Mouse (Mus musculus) right cerebral cortex, postnatal 14 days (tissue): ENCODE data around the gene Tob1.

ENCODE experiments used
- DNase-seq: peaks from one replicate; pipeline ENCODE4 v3.0.0; 2022

Gene Tob1

DNA sequence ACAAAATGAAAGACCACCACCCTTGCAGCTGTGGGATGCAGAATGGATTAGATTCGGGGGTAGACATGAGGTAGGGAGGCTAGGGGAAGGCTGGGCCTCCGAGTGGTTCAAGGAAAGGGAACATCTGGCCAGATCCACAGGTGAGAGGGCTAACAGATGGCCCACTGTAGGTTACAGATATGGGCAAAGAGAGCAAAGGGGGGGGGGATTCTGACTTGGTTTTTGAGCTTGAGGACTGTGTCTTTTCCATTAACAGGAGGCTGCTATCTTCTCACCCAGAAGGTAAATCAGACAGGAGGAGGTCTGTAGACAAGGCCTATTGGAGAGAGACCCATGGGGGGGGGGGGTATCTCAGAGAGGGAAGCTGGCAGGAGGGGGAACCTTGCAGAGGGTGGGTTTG, 11.5 kb upstream of the Tob1 start:
- no peak for DNase-seq

DNA sequence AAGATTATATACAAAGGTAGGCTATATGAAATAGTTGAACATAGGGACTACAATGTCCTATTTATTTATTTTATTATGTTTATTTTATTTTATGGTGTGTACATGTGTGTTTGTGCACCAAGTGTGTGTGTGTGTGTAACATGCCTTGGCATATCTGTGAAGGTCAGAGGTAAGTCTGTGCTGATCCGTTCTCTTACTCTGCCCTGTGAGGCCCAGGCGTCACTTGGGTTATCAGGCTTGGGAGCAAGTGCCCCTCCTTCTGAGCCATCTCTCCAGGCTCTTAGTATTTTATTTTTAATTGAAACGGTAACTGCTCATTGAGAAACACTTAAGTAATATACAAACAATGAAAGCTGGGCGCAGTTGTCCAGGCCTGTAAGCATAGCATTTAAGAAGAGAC, 10.8 kb upstream of the Tob1 start:
- no peak for DNase-seq

DNA sequence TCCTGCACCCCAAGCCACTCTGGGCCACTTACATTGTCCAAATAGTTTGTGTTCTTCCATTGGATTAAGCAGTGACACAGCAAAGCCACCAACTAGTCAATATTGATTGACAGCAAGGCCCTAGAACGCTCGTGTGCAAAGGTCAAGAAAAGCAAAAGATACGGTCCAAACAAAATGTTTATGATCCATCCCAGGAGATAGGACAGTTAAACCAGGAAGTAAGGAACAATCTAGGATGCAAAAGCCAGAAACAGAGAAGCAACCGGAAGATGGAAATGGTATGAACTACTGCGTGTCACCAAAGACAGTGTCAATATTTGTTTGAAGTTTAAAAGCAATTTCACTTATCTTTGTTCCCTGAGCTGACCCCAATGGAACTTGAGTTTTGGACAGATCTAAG, 9.1 kb upstream of the Tob1 start:
- no peak for DNase-seq

DNA sequence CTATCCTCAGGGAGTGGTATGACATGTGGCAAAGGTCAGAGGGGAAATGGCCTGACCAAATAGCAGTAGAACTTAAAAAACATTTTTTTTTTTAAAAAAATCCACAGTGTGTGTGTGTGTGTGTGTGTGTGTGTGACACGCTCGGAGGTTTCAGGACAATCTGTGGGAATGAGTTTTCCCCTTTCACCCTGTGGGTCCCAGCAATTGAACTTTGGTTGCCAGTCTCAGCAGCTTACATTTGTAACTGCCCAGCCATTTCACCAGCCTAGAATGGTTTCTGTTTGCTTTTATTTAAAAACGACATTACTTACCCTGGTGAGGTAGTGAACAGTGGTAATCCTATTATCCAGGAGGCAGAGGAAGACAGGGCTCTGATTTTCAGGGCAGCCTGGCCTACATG, 8.2 kb upstream of the Tob1 start:
- no peak for DNase-seq

DNA sequence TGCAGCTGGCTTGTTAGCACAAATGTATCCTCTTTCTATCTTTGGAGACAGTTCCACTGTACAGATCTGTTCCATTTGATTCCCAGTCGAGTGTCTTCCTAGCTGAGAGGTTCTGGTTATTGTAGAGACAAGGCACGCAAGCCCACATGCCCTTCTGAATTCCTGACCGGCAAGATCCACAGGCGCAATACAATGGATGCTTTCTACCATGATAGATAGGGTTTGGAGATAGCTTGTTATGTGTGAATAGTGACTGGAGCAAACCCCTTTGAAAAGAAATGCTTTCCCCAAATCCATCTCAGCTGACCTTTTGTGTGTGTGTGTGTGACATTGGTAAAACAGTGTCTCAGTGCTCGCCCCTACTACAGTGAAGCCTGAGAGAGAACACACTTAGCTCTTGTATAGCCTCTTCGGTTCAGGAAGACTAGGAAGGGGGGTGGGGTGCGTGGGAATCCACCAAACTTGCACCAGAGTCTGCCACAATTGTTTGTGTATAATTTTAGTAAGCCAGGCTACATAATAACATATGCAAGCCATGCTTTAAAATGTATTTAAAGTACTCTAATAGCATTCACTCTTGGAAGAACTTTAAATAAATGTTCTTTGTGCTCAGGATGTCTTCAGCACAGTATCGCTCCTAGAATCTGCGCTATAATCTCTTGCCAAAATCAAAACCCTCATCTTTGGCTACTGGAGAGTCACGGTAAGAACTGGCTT, 4.7 kb upstream of the Tob1 start:
- DNase-seq = no peak

DNA sequence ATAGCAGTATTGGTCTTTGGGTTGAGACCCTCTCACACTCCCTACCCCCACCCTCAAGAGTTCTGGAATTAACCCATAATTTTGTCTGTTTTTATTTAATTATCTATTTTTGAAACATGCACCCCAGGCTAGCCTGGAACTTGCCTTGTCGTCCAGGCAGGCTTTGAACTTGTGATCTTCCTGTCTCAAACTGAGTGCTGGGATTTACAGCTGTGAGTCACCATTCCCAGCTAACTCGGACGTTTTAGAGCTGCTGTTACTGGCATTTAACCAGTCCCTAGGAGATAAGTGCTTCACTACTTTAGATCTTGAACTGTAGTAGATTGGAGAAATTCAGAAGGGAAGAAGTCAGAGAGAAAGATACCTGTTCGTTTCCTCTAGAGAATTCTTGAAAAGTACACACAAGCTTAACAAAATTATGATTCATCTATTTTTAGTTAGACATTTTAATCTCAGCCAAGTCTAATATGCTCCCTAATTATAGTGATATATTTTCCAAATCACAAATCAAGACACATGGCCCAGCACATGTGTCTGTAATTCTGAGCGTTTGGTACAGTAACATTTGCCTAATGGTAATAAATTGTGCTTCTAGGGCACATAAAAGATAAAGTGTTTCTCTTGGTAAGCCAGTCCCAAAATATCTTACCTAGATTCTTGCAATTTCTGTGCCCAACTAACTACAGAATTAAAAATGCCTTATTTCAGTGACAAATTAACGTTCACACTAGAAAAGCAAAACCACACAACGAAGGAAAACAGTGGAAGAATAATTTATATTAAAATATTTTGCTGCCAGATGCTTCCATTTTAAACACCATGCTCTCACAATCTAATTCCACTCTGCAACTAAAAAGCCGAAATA, 2.2 kb upstream of the Tob1 start:
- no peak for DNase-seq

DNA sequence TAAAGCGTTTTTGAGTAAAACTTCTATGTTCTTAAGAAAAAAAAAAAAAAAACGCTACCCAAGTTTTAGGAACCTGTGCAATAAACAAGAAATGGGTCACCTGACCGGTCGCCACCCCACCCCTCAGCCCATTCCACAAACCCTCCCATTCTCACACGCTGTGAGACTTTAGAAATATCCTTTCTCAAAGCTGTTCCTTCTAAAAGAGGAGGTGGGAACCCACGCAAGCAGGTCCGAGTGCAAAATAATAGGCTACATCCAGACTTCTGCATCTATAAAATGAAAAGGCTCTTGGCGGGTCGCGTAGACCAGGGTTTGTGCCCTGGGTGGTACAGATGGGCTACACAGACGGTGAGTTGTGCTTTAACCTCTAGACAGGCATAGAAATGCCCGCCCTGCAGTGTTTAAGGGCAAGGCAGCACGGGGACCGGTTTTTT, 1.5 kb upstream of the Tob1 start:
- DNase-seq = peak; percentile 25

DNA sequence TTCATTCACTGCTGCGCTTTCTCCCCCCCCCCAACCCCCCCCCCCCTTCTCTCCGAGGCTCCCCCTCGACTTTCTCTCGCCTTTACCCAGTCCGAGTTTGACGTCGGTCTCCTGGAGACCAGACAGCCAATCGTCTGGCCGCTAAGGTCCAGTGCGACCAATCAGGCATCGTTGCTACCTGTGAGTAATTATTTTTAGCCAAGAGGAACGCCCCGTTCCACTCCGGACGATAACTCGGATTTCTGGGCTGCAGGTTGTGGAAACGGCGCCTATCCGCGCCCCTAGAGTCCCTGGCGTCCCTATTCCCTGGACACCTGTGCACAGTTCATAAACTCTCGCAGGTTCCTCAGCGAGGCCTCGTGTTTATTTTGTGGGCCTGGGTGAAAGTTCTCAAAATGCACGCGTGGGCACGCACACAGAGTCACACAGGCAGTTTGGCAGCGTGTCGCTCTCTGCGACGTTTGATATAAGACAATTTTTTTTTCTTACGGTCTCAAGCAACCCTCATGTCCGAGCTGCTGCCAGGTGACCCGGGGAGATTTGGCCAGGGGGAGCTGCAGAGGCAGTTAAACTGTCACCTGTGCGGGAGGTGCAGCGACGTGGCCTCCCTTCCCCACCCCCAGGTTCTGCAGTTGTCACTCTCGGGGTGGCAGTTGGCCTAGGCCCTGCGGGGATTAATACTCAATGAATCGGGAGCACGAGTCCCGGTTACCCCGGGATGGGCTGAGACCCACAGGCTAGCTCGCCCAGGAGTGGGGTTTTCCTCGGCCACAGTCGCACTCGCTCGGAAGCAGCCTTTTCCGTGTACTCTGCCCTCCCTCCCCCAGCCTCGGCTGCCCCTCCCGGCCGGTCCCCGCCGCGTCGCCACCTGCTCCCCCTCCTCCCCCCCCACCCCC, 815 bp upstream of the Tob1 start:
- DNase-seq = peak; percentile 80

DNA sequence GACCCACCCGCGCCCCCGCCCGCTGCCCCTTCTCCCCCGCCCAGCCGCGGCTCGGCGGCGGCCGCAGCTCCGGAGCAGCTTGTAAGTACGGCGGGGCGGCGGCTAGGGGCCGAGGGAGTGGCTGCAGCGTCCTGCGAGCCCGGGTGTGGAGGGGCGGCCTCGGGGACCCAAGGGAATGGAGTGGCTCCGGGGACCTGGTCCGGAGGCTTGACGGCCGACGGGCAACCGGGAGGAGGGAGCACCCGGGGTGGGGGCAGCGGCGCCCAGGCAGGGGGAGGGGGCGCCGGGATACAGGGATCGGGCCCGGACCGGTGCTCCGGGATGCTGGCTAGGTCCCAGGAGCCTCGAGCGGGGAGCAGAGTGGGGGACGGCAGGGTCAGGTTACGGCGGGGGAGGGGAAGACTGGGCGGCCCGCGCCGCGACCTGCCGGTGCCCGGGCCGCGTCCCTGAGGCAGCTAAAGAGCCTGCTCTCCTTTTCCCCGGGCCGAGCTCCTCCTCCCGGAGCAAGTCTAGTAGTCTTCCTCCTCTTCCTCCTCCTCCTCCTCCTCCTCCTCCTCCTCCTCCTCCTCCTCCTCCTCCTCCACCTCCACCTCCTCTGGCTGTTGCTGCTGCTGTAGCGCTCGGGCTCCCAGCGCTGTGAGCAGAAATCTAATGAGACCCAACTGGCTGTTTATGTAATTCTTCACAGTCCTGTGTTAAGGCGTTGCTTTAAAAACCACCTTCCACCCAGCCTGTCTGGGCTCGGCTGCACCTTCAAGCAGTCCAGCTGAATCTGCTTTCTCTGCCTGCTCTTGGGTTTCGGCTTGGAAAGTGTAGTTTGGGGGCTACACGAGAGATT, 616 bp downstream of the Tob1 start:
- peak; percentile 64 for DNase-seq

DNA sequence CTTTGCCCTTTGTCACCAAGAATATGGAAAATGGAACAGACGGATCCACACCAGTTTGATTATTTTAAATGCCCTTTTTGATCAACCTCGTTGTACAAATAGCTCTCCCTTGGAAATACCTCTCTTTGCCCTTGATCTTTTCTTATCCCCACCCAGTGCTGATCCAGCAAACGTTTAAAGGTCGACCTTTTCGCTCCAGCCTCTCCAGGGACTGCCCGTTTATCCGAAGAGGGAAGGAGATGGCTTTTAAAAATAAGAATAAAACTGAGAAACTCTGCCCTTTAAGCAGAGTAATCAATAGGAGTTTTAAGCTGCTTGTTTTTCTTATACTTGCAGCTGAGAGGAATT, 1.2 kb downstream of the Tob1 start:
- DNase-seq = no peak

DNA sequence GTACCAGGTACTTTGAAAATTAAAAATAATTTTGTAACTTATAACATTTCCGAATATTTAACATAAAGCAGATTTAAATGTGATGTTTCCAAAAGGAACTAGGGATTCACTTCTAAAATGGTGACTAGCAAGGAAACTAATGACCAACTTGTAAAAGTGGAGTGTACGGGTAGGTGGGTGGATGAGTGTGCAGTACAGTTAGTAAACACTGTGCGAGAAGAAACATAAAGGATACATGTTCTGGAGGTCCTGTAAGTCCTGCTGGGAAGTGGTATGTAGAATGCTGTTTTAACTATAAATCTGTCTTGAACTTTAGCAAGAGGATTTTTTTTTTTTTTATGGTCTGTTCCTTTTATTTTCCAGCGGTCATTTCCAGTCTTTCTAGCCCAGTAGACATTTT, 1.7 kb downstream of the Tob1 start:
- DNase-seq = no peak

DNA sequence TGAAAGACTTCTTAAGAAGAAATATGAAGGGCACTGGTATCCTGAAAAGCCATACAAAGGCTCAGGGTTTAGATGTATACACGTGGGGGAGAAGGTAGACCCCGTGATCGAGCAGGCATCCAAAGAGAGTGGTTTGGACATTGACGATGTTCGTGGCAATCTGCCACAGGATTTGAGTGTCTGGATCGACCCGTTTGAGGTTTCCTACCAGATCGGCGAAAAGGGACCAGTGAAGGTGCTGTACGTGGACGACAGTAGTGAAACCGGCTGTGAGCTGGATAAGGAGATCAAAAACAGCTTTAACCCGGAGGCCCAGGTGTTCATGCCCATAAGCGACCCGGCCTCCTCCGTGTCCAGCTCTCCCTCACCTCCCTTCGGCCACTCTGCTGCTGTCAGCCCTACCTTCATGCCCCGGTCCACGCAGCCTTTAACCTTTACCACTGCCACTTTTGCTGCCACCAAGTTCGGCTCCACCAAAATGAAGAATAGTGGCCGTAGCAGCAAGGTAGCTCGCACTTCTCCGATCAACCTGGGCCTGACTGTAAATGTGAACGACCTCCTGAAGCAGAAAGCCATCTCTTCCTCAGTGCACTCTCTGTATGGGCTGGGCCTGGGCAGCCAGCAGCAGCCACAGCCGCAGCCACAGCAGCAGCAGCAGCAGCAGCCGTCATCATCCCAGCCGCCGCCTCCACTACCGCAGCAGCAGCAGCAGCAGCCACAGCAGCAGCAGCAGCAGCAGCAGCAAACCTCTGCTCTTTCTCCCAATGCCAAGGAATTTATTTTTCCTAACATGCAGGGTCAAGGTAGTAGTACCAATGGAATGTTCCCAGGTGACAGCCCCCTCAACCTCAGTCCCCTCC, 2.7 kb downstream of the Tob1 start:
- no peak for DNase-seq

DNA sequence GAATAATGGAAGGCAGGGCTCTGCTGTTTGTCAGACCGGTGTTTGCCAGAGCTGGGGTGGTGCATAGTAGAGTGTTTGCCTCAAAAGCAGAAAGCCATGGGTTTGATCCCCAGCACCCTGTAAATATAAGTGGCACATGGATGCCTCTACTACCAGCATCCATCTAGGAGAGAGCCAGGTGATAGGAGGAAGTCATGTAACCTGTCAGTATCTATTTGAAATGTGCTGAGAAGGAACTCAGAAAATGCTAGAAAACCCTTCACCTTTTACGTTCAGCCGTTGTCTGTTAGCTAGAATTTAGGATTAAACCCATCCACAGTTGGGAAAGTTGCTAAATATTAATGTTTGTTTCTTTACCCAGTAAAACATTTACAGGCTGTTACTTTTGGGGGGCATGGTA, 4.3 kb downstream of the Tob1 start:
- DNase-seq = no peak

DNA sequence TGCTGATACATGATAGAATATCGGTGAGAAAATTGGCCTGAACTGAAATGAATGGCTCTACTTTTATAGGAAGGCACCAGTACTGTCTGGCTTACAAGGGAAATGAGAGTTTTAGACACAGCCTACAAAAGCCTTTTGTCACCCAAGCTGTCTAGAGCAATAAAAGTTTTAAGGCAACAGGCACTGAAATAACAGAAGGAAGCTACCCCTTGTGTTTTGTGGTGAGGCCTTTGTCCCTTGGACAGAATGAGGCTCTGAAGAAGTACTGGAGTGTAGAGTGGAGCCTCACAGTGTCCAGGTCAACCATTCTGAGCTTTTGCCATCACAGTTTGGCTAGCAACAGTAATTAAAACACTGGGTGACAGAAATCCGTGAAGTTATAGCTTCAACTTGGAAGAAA, 5.0 kb downstream of the Tob1 start:
- no peak for DNase-seq

DNA sequence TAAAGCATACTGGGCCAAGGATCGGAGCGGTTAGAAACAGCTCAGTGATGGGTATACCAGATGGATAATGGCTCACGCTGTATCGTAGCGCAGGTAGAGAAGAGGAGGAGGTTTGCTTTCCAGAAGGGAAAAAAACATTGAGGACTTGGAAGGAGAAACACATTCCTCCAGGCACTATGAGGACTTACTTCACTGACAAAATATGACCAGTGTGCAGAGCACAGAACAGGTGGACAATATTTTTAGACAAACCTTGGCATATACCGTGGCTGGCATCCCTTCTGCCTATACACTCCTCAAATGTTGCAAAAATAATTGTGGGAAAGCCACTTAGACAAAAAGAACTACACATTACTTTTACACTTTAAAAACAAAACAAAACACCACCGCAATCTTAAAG, 10.0 kb downstream of the Tob1 start:
- DNase-seq = no peak

DNA sequence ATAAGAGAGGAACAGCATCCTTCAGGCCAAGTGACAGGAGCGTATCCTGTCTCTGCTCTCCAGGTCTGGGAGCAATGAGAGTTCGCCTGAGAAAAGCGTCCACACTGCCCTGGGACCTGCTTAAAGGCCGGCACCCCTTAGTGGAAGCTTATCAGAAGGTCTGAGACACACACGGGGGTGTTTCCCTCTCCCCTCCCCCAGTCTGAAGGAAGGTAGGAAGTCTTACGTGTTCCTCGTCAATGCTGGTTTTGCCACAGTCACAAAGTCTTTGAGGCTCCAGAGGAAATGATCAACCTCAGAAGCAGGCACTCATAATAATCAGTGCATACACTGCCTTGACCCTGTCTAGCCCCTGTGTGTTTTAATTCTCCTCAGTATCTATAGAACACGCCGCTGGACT, 12.3 kb downstream of the Tob1 start:
- no peak for DNase-seq

DNA sequence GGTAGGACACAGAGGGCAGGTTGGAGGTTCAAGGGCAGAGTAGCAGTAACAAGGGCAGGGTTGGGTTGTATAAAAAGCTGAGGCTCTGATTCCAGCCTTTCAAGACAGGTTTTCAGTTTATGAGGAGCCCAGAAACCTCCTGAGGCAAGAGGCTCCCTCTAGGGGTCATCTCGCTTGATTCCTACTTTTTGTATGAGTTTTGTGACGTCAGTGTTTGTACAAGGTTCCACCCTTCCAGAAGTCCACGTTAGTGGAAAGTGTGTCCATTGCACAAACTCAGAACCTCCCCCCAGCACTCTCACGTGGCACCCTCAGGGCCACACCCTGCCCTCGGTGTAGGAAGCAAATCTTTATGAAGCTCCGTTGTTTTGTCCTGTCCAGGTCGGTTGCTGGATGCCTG, 14.7 kb downstream of the Tob1 start:
- no peak for DNase-seq

DNA sequence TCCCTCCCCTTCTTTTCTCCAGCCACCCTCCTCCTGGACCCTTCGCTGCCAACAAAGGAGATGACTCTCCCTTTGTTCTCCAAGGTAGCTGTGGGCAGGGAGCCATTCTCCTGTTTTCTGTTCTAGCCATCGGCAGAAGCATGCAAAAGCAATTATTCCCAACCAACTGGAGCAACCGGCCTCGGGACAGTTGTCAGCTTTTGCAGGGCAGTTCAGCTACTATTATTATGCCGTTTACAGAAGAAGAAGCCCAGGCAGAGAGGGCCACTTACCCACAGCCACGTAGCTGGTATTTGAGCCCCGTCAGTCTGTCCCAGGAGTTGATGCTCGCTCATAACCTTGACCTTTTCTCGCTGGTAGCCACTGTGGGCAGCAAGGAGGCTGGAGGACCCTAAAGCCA, 17.2 kb downstream of the Tob1 start:
- no peak for DNase-seq

DNA sequence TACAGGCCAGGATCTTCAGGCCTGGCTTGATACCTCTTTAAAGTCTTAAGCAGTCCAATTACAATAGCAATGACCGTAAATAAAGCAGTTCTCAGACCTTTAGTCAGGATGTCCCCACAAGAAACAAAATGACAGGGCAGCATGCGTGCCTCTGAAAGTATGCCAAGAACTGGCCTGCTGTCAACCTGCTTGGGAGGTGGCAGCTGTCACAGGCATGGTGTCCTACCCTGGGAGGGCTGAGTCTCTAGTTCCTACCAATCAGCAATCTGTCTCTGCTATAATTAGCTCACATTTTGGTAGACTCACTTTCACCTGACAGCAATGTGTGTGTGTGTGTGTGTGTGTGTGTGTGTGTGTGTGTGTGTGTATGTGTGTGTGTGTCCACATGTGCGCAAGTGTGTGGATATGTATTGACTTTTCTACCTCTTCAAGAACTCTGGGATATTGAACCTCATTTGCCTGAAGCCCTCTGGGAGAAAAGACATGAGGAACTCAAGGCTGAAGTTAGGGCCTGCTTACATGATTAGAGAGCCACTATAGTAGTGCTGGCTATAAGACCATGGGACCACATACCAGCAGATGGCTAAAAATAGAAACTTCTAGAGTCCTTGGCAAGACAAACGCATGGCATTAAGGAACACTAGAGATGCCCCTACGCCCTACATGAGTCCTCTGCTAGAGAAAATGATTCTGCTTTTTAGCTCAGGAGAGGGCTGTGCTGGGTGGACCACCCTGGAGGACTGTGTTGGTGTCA, 18.1 kb downstream of the Tob1 start:
- no peak for DNase-seq

DNA sequence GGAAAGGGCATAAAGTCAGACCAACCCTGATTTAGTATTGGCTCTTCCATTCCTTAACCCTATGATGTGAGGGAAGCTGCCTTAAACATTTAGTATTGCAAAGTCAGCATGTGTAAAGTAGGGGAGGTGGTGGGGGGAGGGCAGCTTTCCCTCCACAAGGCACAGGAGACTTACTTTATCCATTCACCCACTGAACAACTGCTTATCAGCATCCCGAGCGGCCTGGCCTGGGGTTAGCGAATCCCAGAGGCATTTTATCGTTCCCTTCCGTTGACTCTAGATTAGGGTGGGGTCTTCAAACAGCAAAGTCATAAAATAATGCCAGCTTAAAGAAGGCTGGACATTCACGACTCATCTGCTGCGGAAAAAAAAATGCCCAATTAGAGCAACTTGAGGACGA, 19.0 kb downstream of the Tob1 start:
- no peak for DNase-seq
